Mouse (Mus musculus): ENCODE measurements around the gene Igdcc3.

GRCm38 (mm10) chr9:65100991-65101685, 39.9 kb upstream of the Igdcc3 start, which contains the start of gene Igdcc4:
- TF ChIP-seq CTCF (IDR thresholded peaks at IDR 0.05; ENCODE audit: low read depth) (no peak), EP300 (IDR thresholded peaks at IDR 0.05; ENCODE audit: low read depth) (no peak)

Measured in heart, postnatal 0 days (tissue).